Mouse (Mus musculus) activated CD4-positive, CD25-positive, alpha-beta regulatory T cell, adult 4 months (primary cell): Measurements from ENCODE around the gene Cd209c. TPM values are rescaled to one million over a fixed set of nuclear protein-coding genes. Genes with fewer than 3 reads are reported as not detected.

ENCODE experiments used
- ATAC-seq: one replicate; pipeline ENCODE4 v1.8.0; 2017
- polyA plus RNA-seq, 2 experiments: library from polyadenylated mRNA; unstranded; fragments of 100-300 nt; shearing (Covaris generic); gene quantifications; one replicate each; pipeline ENCODE4 v1.2.1; 2017

Gene Cd209c
- not detected for polyA plus RNA-seq

DNA sequence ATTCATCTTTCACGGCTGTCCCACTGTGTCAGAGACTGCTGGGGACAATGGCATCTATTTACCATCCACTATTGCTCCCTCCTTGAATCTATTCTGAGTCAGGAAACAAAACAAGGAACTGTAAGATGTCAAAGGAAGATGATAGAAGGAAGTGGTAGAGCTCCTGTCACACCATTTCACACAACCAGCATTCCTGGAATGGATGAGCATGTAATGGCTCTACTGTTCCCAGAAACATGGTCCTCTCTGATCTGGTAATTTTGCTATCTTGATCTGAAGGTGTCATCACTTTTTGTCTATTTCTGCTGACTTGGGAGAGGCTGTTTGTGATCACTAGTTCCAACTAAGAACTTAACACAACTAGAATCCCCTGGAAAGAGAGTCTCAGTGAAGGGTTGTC is at the start of gene Cd209c:
Cd209c (minus strand) TSS at position 101 of the 400 bp plus-strand sequence.
- no peak for ATAC-seq

DNA sequence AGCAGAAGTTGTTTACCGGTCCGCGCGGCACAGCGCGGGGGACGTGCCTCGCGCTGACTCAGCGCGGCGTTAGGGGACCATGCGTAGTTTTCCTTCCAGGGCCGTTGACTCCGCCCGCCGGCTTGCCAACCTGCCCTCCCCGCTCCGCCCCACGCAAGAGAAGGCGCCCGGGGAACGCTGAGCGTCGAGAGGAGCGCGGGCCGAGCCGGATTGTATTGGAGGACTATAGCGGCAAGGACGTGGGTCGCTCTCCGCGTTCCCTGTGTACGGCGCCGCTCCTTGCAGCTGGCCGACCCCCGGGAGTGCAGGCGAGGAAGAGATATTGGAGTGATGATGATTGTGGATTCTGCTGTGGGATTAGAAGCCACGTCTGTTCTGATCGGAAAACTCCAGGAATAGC is 39.7 kb upstream of the Cd209c start:
- ATAC-seq, result no peak

DNA sequence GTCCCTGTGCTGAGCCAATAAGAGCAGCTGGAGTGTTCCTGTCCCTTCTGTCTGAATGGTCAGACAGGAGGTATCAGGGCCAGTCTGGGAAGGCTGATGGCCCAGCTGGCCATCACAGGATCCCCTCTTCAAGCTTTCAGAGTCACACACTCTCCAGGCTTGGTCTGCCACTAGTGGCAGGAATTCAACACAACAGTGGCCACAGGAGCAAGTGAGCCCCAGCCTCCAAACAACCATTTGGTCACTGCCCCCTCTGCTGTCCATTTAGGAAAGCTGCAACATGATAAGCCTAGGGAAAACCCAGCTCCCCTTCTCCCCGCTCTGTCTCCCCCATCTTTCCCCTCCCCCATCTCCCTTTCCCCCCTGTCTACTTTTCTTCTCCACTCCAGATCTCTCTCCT is 1.5 kb upstream of the Cd209c start:
- ATAC-seq, result no peak

DNA sequence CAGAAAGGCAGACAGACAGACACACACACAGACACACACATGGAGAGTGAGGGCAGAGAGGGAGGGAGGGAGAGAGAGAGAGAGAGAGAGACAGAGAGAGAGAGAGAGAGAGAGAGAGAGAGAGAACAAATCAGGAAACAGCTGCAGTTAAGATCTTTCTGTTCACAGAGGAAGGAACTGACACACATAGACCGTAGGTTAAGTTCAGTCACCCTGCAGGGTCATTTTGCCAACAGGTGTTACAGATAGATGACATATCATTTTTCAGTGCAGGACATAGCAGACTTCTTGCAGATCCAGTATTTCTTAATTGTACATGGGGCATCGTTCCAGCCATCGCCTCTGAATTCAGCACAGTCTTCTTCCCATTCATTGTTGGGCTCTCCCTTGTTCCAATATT is 14.5 kb downstream of the Cd209c start:
- no peak for ATAC-seq

DNA sequence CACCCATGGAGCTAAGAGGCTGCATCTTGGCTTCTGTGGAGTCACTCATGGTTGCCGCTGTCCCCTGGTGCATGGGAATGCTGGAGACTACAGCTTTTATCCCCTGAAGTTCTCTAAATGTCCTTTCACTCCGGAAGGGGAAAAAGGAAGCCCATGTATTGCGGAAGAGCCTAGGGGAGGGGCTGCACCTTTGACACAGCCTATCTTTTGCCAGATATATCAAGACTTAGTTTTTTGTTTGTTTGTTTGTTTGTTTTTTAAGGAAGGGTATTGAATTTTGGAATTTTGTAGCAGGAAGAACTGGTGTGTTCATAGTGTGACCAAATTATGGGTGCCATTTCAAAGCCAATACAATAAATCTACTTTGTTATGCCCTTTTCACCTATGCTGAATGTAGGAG is 27.8 kb downstream of the Cd209c start, which contains the start of gene Cd209b:
Cd209b (minus strand) TSS at position 101 of the 400 bp plus-strand sequence.
- ATAC-seq, result no peak

Other genes with a start within 250 kb of the Cd209c start
- not detected for gene Clec4g, start 234.1 kb downstream of the Cd209c start, polyA plus RNA-seq
- gene Cd209a, start 205.8 kb downstream of the Cd209c start, polyA plus RNA-seq, result not detected
- not detected for gene Cd209e, start 100.4 kb downstream of the Cd209c start, polyA plus RNA-seq
- gene Cd209d, start 76.2 kb downstream of the Cd209c start, polyA plus RNA-seq, result not detected
- under 1 TPM in 1 of 2 experiments, not detected in 1; 0.38 TPM for gene Cd209b, start 27.9 kb downstream of the Cd209c start, polyA plus RNA-seq
- gene Cd209f, start 151.1 kb upstream of the Cd209c start, polyA plus RNA-seq, result not detected
- not detected for gene Cd209g, start 179.4 kb upstream of the Cd209c start, polyA plus RNA-seq
- gene Evi5l, start 211.8 kb upstream of the Cd209c start, polyA plus RNA-seq, result 1 to 10 TPM; 4.1 TPM